7 mouse cellular contexts compared by ENCODE assay signal in genomic region chr16:33751152-33751551, GRCm38 (mm10). TPM values are rescaled to one million over a fixed set of nuclear protein-coding genes. Genes with fewer than 3 reads are reported as not detected.
DNase-seq lines count a peak whose midpoint lies in the region; ATAC-seq and TF ChIP-seq lines count a peak whose summit lies in the region.

No protein-coding gene starts in this region.

- DNase-seq in 416B (ENCODE audit: low read depth), result peak; percentile 94
- peak; percentile 67 to 73 for DNase-seq in B cell, adult 2 months
- DNase-seq in lung, postnatal 0 days (ENCODE audit: low spot score), result peak; percentile 56
- no peak for DNase-seq in cerebellum, adult 9-10 months
- DNase-seq in adrenal gland, adult 18-20 months (ENCODE audit: low spot score in 2 of 2), result no peak
- no peak for DNase-seq in adipocyte (ENCODE audit: low spot score)

- 27% methylated on average over 13 of the region's 13 CpGs for WGBS in lung, postnatal 0 days

- H3K27me3 ChIP-seq in lung, postnatal 0 days (replicated peaks; ENCODE audit: insufficient read depth, low read length), result no peaks in the 10 kb centered on the region

- TF ChIP-seq CTCF in lung, postnatal 0 days (IDR thresholded peaks at IDR 0.05), result no peak

- ATAC-seq in hematopoietic stem cell, adult 5-6 weeks (replicated peaks in 1 of 2; ENCODE audit: insufficient read depth in 1 of 2, low FRiP score in 2 of 2, low TSS enrichment in 1 of 2, low read depth in 1 of 2, poor library complexity in 2 of 2, severe bottlenecking in 2 of 2), result peak; percentile 5 to 18; a peak in 2 of 4 replicates
- peak; percentile 42; the same call in 1 of the 2 replicates for ATAC-seq in lung, postnatal 0 days

- H3K9me3 ChIP-seq in lung, postnatal 0 days (ENCODE audit: low read length), result no peaks in the 10 kb centered on the region

- H3K36me3 ChIP-seq in lung, postnatal 0 days (ENCODE audit: insufficient read depth, low read length), result peaks cover 8% of the 10 kb centered on the region; the same call in 1 of the 2 replicates

- peak overlapping the region; percentile 49 for H3K4me2 ChIP-seq in lung, postnatal 0 days (replicated peaks; ENCODE audit: low read depth, low read length)

- no peak overlapping the region for H3K27ac ChIP-seq in lung, postnatal 0 days (ENCODE audit: low read length)

- 0 out of 2 replicates have a peak, but pooled peaks have one; percentile 13 for TF ChIP-seq EP300 in lung, postnatal 0 days (IDR thresholded peaks at IDR 0.05)

- H3K4me1 ChIP-seq in lung, postnatal 0 days (ENCODE audit: insufficient read depth, low read depth, low read length), result no peaks in the 10 kb centered on the region

- 0 out of 2 replicates have a peak overlapping the region, but pooled peaks have one; percentile 19 for H3K4me3 ChIP-seq in lung, postnatal 0 days (ENCODE audit: low read depth, low read length)

- no peak overlapping the region for H3K9ac ChIP-seq in lung, postnatal 0 days (replicated peaks; ENCODE audit: low read depth)

RNA-seq across cellular contexts. Expression of gene Muc13, which starts 42.7 kb away (rescaled TPM):
- 164 and 205 TPM in 2 replicates for total RNA-seq in hematopoietic stem cell, adult 5-6 weeks (2017)
- 0.08 and 0.11 TPM in 2 replicates for polyA plus RNA-seq in lung, postnatal 0 days (2015; fragmentation: Nextera tagmentation; extraction: Ambion mirVana)
- total RNA-seq in adrenal gland, adult 18-20 months (2021), result not detected

Comparison
In these comparisons a context has a peak if more than half of its experiments do, and no peak if none do; other contexts are left out.
1. DNase-seq: peak in 416B (single experiment), B cell, adult 2 months (2 of 2) and lung, postnatal 0 days (single experiment); none in cerebellum, adult 9-10 months (single experiment), adrenal gland, adult 18-20 months (0 of 2) and adipocyte (single experiment).
2. RNA of gene Muc13, which starts 42.7 kb away (total RNA-seq): 164 to 205 TPM in hematopoietic stem cell, adult 5-6 weeks; not detected in adrenal gland, adult 18-20 months; every median in the first group is over 100 times any median in the second.